Mouse (Mus musculus) ES-Bruce4 (cell line): ENCODE measurements around the gene Zfp790. TPM values are rescaled to one million over a fixed set of nuclear protein-coding genes. Genes with fewer than 3 reads are reported as not detected.

Experiments
- H3K27ac ChIP-seq: 2 replicates; pipeline ENCODE4 v1.5.1; 2012; ENCODE audit warnings: low read length, inconsistent platforms; ENCODE audit not compliant: insufficient read depth
- H3K27me3 ChIP-seq: 2 replicates; pipeline ENCODE4 v1.6.1; 2012; ENCODE audit warnings: mild to moderate bottlenecking, low read length, inconsistent platforms; ENCODE audit not compliant: control insufficient read depth, poor library complexity, insufficient read depth, severe bottlenecking
- H3K36me3 ChIP-seq: 2 replicates; pipeline ENCODE4 v1.6.1; 2012; ENCODE audit warnings: inconsistent platforms, mild to moderate bottlenecking, low read length, moderate library complexity; ENCODE audit not compliant: control insufficient read depth, poor library complexity, insufficient read depth, severe bottlenecking
- H3K4me1 ChIP-seq: one replicate; pipeline ENCODE4 v1.8.1; 2011; ENCODE audit warnings: low read length; ENCODE audit not compliant: control insufficient read depth, insufficient read depth
- H3K4me3 ChIP-seq: 2 replicates; pipeline ENCODE4 v1.5.1; 2011; ENCODE audit warnings: low read depth, mild to moderate bottlenecking, low read length
- H3K9ac ChIP-seq: 2 replicates; pipeline ENCODE4 v1.6.1; 2012; ENCODE audit warnings: low read depth, mild to moderate bottlenecking, inconsistent platforms; ENCODE audit not compliant: poor library complexity, severe bottlenecking
- H3K9me3 ChIP-seq: replicated peaks from 2 replicates; pipeline ENCODE4 v1.6.1; 2012; ENCODE audit warnings: mild to moderate bottlenecking, low read length, inconsistent platforms; ENCODE audit not compliant: control insufficient read depth, poor library complexity, insufficient read depth, severe bottlenecking
- CTCF ChIP-seq: IDR thresholded peaks from one replicate; pipeline ENCODE4 v1.8.1; 2011; ENCODE audit warnings: low read depth, low read length
- EP300 ChIP-seq: IDR thresholded peaks from 2 replicates; pipeline ENCODE4 v1.6.1; 2011; ENCODE audit warnings: low read depth, low read length; ENCODE audit not compliant: insufficient read depth
- POLR2A ChIP-seq: IDR thresholded peaks from one replicate; pipeline ENCODE4 v1.8.1; 2011; ENCODE audit warnings: low read length; ENCODE audit not compliant: insufficient read depth
- polyA plus RNA-seq: library from polyadenylated mRNA; stranded (reverse); fragments of >200 nt; gene quantifications from 2 replicates; pipeline ENCODE4 v1.2.4, GENCODE M21; 2011; ENCODE audit warnings: low read depth; ENCODE audit not compliant: missing spikeins, insufficient read depth, insufficient read length

Zfp790 gene
- 6.2 and 7.4 TPM in 2 replicates for polyA plus RNA-seq

GRCm38 (mm10) chr7:29815910-29816429 is at the start of gene Zfp790:
Zfp790 (plus strand) TSS chr7:29816114.
- TF ChIP-seq POLR2A (peak; percentile 61), EP300 (no peak)
- H3K9me3 ChIP-seq = 0 out of 2 replicates have a peak, but pooled peaks cover under 1% of the 10 kb centered on the region
- no peak within 1 kb of the TSS for H3K27ac ChIP-seq
- H3K4me3 ChIP-seq = peak within 1 kb of the TSS; percentile 96
- H3K9ac ChIP-seq = peak within 1 kb of the TSS; percentile 42
- H3K4me1 ChIP-seq = no peaks in the 10 kb centered on the region
- no peaks in the 10 kb centered on the region for H3K36me3 ChIP-seq
- H3K27me3 ChIP-seq = no peaks in the 10 kb centered on the region

GRCm38 (mm10) chr7:29767058-29767686 is 48.7 kb upstream of the Zfp790 start:
- H3K9ac ChIP-seq = peak overlapping the region; percentile 69
- H3K27ac ChIP-seq = no peak overlapping the region
- H3K27me3 ChIP-seq = no peaks in the 10 kb centered on the region
- H3K4me3 ChIP-seq = peak overlapping the region; percentile 78
- no peak for TF ChIP-seq EP300
- TF ChIP-seq CTCF = no peak
- TF ChIP-seq POLR2A = no peak
- no peaks in the 10 kb centered on the region for H3K4me1 ChIP-seq
- H3K9me3 ChIP-seq = no peaks in the 10 kb centered on the region
- peaks cover 5% of the 10 kb centered on the region; the same call in 1 of the 2 replicates for H3K36me3 ChIP-seq

GRCm38 (mm10) chr7:29768090-29768900 is 47.6 kb upstream of the Zfp790 start, which contains the start of gene Zfp84:
Zfp84 (plus strand) TSS chr7:29768552.
- H3K27ac ChIP-seq = peak within 1 kb of the TSS; percentile 81; the same call in 1 of the 2 replicates
- H3K9me3 ChIP-seq = no peaks in the 10 kb centered on the region
- H3K4me1 ChIP-seq = no peaks in the 10 kb centered on the region
- peak within 1 kb of the TSS; percentile 87 for H3K9ac ChIP-seq
- H3K4me3 ChIP-seq = peak within 1 kb of the TSS; percentile 95
- H3K36me3 ChIP-seq = peaks cover 5% of the 10 kb centered on the region; the same call in 1 of the 2 replicates
- H3K27me3 ChIP-seq = no peaks in the 10 kb centered on the region
- TF ChIP-seq CTCF (no peak), EP300 (no peak), POLR2A (no peak)

- Histone ChIP-seq H3K4me1 (no peaks in the 10 kb centered on the region), H3K27ac (no peak overlapping the region), H3K27me3 (no peaks in the 10 kb centered on the region), H3K36me3 (peaks cover 8% of the 10 kb centered on the region), H3K9ac (peak overlapping the region; percentile 87), H3K4me3 (peak overlapping the region; percentile 95), H3K9me3 (no peaks in the 10 kb centered on the region)
- TF ChIP-seq CTCF = no peak
- no peak for TF ChIP-seq POLR2A
- TF ChIP-seq EP300 = no peak
Measured at GRCm38 (mm10) chr7:29768980-29769379, 46.9 kb upstream of the Zfp790 start.

GRCm38 (mm10) chr7:29773503-29773902 is 42.4 kb upstream of the Zfp790 start:
- TF ChIP-seq EP300 (no peak), CTCF (no peak), POLR2A (no peak)
- Histone ChIP-seq H3K9me3 (no peaks in the 10 kb centered on the region), H3K4me1 (no peaks in the 10 kb centered on the region), H3K4me3 (no peak overlapping the region), H3K36me3 (peaks cover 45% of the 10 kb centered on the region), H3K9ac (no peak overlapping the region), H3K27ac (no peak overlapping the region), H3K27me3 (no peaks in the 10 kb centered on the region)

- TF ChIP-seq CTCF (no peak), POLR2A (no peak), EP300 (no peak)
- Histone ChIP-seq H3K4me1 (no peaks in the 10 kb centered on the region), H3K9me3 (no peaks in the 10 kb centered on the region), H3K27ac (no peak overlapping the region), H3K36me3 (peaks cover 45% of the 10 kb centered on the region), H3K9ac (no peak overlapping the region), H3K27me3 (no peaks in the 10 kb centered on the region), H3K4me3 (no peak overlapping the region)
Measured at GRCm38 (mm10) chr7:29774371-29774770, 41.5 kb upstream of the Zfp790 start.
